Mouse (Mus musculus): ENCODE measurements around the gene Plagl1. TPM values are rescaled to one million over a fixed set of nuclear protein-coding genes. Genes with fewer than 3 reads are reported as not detected.

The Plagl1 gene
- polyA plus RNA-seq, 1 experiment, result 3.6 TPM

GRCm38 (mm10) chr10:13127946-13128345, 67.6 kb downstream of the Plagl1 start:
- Histone ChIP-seq H3K27ac (ENCODE audit: insufficient read depth, low read depth, low read length) (no peak overlapping the region), H3K4me3 (ENCODE audit: low read depth, low read length) (no peak overlapping the region), H3K27me3 (ENCODE audit: control insufficient read depth, insufficient read depth, low read length) (no peaks in the 10 kb centered on the region), H3K4me1 (ENCODE audit: control insufficient read depth, insufficient read depth, insufficient read length, low read length) (no peaks in the 10 kb centered on the region), H3K36me3 (ENCODE audit: control insufficient read depth, insufficient read depth, low read length) (no peaks in the 10 kb centered on the region)
- TF ChIP-seq CTCF (IDR thresholded peaks at IDR 0.05; ENCODE audit: extremely low read depth, insufficient read length, insufficient replicate concordance, low read depth, low read length) (no peak), POLR2A (IDR thresholded peaks at IDR 0.05; ENCODE audit: low read depth, low read length) (no peak)
- 91% methylated on average over 7 of the region's 7 CpGs for whole genome bisulfite sequencing

GRCm38 (mm10) chr10:13133850-13134249, 73.5 kb downstream of the Plagl1 start:
- Histone ChIP-seq H3K4me3 (ENCODE audit: low read depth, low read length) (no peak overlapping the region), H3K27ac (ENCODE audit: insufficient read depth, low read depth, low read length) (no peak overlapping the region), H3K36me3 (ENCODE audit: control insufficient read depth, insufficient read depth, low read length) (no peaks in the 10 kb centered on the region), H3K4me1 (ENCODE audit: control insufficient read depth, insufficient read depth, insufficient read length, low read length) (no peaks in the 10 kb centered on the region), H3K27me3 (ENCODE audit: control insufficient read depth, insufficient read depth, low read length) (no peaks in the 10 kb centered on the region)
- WGBS, result 92% methylated on average over 4 of the region's 4 CpGs
- TF ChIP-seq POLR2A (IDR thresholded peaks at IDR 0.05; ENCODE audit: low read depth, low read length) (no peak), CTCF (IDR thresholded peaks at IDR 0.05; ENCODE audit: extremely low read depth, insufficient read length, insufficient replicate concordance, low read depth, low read length) (no peak)

GRCm38 (mm10) chr10:13135276-13135675, 75.0 kb downstream of the Plagl1 start:
- Histone ChIP-seq H3K27me3 (ENCODE audit: control insufficient read depth, insufficient read depth, low read length) (no peaks in the 10 kb centered on the region), H3K36me3 (ENCODE audit: control insufficient read depth, insufficient read depth, low read length) (no peaks in the 10 kb centered on the region), H3K4me3 (ENCODE audit: low read depth, low read length) (no peak overlapping the region), H3K27ac (ENCODE audit: insufficient read depth, low read depth, low read length) (no peak overlapping the region), H3K4me1 (ENCODE audit: control insufficient read depth, insufficient read depth, insufficient read length, low read length) (no peaks in the 10 kb centered on the region)
- no peak for TF ChIP-seq CTCF (IDR thresholded peaks at IDR 0.05; ENCODE audit: extremely low read depth, insufficient read length, insufficient replicate concordance, low read depth, low read length)
- no peak for TF ChIP-seq POLR2A (IDR thresholded peaks at IDR 0.05; ENCODE audit: low read depth, low read length)
- WGBS, result 94% methylated on average over 7 of the region's 7 CpGs

- Histone ChIP-seq H3K27me3 (ENCODE audit: control insufficient read depth, insufficient read depth, low read length) (no peaks in the 10 kb centered on the region), H3K4me3 (ENCODE audit: low read depth, low read length) (no peak overlapping the region), H3K36me3 (ENCODE audit: control insufficient read depth, insufficient read depth, low read length) (no peaks in the 10 kb centered on the region), H3K4me1 (ENCODE audit: control insufficient read depth, insufficient read depth, insufficient read length, low read length) (no peaks in the 10 kb centered on the region), H3K27ac (ENCODE audit: insufficient read depth, low read depth, low read length) (no peak overlapping the region)
- TF ChIP-seq CTCF (IDR thresholded peaks at IDR 0.05; ENCODE audit: extremely low read depth, insufficient read length, insufficient replicate concordance, low read depth, low read length), result no peak
- TF ChIP-seq POLR2A (IDR thresholded peaks at IDR 0.05; ENCODE audit: low read depth, low read length), result no peak
- WGBS, result 87% methylated on average over 7 of the region's 7 CpGs
Measured at GRCm38 (mm10) chr10:13135751-13136150, 75.4 kb downstream of the Plagl1 start.

- no peaks in the 10 kb centered on the region for H3K4me1 ChIP-seq (ENCODE audit: control insufficient read depth, insufficient read depth, insufficient read length, low read length)
- no peaks in the 10 kb centered on the region for H3K27me3 ChIP-seq (ENCODE audit: control insufficient read depth, insufficient read depth, low read length)
- H3K36me3 ChIP-seq (ENCODE audit: control insufficient read depth, insufficient read depth, low read length), result no peaks in the 10 kb centered on the region
- TF ChIP-seq POLR2A (IDR thresholded peaks at IDR 0.05; ENCODE audit: low read depth, low read length) (no peak), CTCF (IDR thresholded peaks at IDR 0.05; ENCODE audit: extremely low read depth, insufficient read length, insufficient replicate concordance, low read depth, low read length) (no peak)
- H3K27ac ChIP-seq (ENCODE audit: insufficient read depth, low read depth, low read length), result no peak overlapping the region
- 93% methylated on average over 6 of the region's 6 CpGs for WGBS
- H3K4me3 ChIP-seq (ENCODE audit: low read depth, low read length), result no peak overlapping the region
Measured at GRCm38 (mm10) chr10:13137906-13138305, 77.6 kb downstream of the Plagl1 start.

- no peak overlapping the region for H3K27ac ChIP-seq (ENCODE audit: insufficient read depth, low read depth, low read length)
- no peaks in the 10 kb centered on the region for H3K36me3 ChIP-seq (ENCODE audit: control insufficient read depth, insufficient read depth, low read length)
- no peaks in the 10 kb centered on the region for H3K4me1 ChIP-seq (ENCODE audit: control insufficient read depth, insufficient read depth, insufficient read length, low read length)
- TF ChIP-seq POLR2A (IDR thresholded peaks at IDR 0.05; ENCODE audit: low read depth, low read length), result no peak
- no peak for TF ChIP-seq CTCF (IDR thresholded peaks at IDR 0.05; ENCODE audit: extremely low read depth, insufficient read length, insufficient replicate concordance, low read depth, low read length)
- no peaks in the 10 kb centered on the region for H3K27me3 ChIP-seq (ENCODE audit: control insufficient read depth, insufficient read depth, low read length)
- 15% methylated on average over 2 of the region's 2 CpGs for WGBS
- no peak overlapping the region for H3K4me3 ChIP-seq (ENCODE audit: low read depth, low read length)
Measured at GRCm38 (mm10) chr10:13140434-13140833, 80.1 kb downstream of the Plagl1 start.

GRCm38 (mm10) chr10:13150435-13150834, 90.1 kb downstream of the Plagl1 start:
- H3K27ac ChIP-seq (ENCODE audit: insufficient read depth, low read depth, low read length), result no peak overlapping the region
- H3K36me3 ChIP-seq (ENCODE audit: control insufficient read depth, insufficient read depth, low read length), result no peaks in the 10 kb centered on the region
- H3K27me3 ChIP-seq (ENCODE audit: control insufficient read depth, insufficient read depth, low read length), result no peaks in the 10 kb centered on the region
- WGBS, result 85% methylated on average over 3 of the region's 3 CpGs
- no peaks in the 10 kb centered on the region for H3K4me1 ChIP-seq (ENCODE audit: control insufficient read depth, insufficient read depth, insufficient read length, low read length)
- TF ChIP-seq POLR2A (IDR thresholded peaks at IDR 0.05; ENCODE audit: low read depth, low read length), result no peak
- no peak for TF ChIP-seq CTCF (IDR thresholded peaks at IDR 0.05; ENCODE audit: extremely low read depth, insufficient read length, insufficient replicate concordance, low read depth, low read length)
- no peak overlapping the region for H3K4me3 ChIP-seq (ENCODE audit: low read depth, low read length)

- no peaks in the 10 kb centered on the region for H3K4me1 ChIP-seq (ENCODE audit: control insufficient read depth, insufficient read depth, insufficient read length, low read length)
- H3K36me3 ChIP-seq (ENCODE audit: control insufficient read depth, insufficient read depth, low read length), result no peaks in the 10 kb centered on the region
- no peak overlapping the region for H3K4me3 ChIP-seq (ENCODE audit: low read depth, low read length)
- TF ChIP-seq POLR2A (IDR thresholded peaks at IDR 0.05; ENCODE audit: low read depth, low read length), result no peak
- no peak for TF ChIP-seq CTCF (IDR thresholded peaks at IDR 0.05; ENCODE audit: extremely low read depth, insufficient read length, insufficient replicate concordance, low read depth, low read length)
- no peaks in the 10 kb centered on the region for H3K27me3 ChIP-seq (ENCODE audit: control insufficient read depth, insufficient read depth, low read length)
- H3K27ac ChIP-seq (ENCODE audit: insufficient read depth, low read depth, low read length), result no peak overlapping the region
- 72% methylated on average over 5 of the region's 5 CpGs for WGBS
Measured at GRCm38 (mm10) chr10:13151353-13151752, 91.0 kb downstream of the Plagl1 start.
